Mouse (Mus musculus): ENCODE data around the gene Gm11042. TPM values are rescaled to one million over a fixed set of nuclear protein-coding genes. Genes with fewer than 3 reads are reported as not detected.

Gm11042 gene
- polyA plus RNA-seq, 1 experiment from 2014 or later, result not detected

DNA sequence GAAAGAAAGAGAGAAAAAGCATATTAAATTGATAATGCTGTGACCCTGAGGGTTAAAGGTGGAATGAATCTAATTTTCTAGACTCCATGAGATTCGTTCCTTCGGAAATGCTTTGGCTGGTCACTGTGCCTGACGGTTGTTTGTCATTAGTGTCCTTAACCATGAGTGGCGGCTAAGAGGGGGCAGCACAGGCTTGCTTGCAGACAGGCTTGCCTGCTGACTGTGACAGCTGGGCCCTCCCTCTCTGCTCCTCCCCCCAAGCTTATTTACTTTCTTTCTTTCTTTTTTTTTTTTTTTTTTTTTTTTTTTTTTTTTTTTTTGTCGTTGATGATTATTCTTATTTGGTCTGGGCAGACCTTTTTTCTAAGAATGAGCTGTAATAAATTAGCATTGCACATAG, 19.8 kb downstream of the Gm11042 start:
- Histone ChIP-seq H3K4me3 (ENCODE audit: low read depth, low read length) (no peak overlapping the region), H3K4me1 (ENCODE audit: insufficient read depth) (no peaks in the 10 kb centered on the region), H3K9me3 (ENCODE audit: low read length) (no peaks in the 10 kb centered on the region), H3K9ac (replicated peaks) (no peak overlapping the region), H3K27me3 (ENCODE audit: insufficient read depth, low read length) (0 out of 2 replicates have a peak, but pooled peaks cover 2% of the 10 kb centered on the region), H3K4me2 (ENCODE audit: low read depth, low read length) (no peak overlapping the region), H3K27ac (ENCODE audit: low read depth) (no peak overlapping the region), H3K36me3 (replicated peaks; ENCODE audit: insufficient read depth, low read length) (no peaks in the 10 kb centered on the region)
- no peak for DNase-seq
- no peak for ATAC-seq
- TF ChIP-seq EP300 (IDR thresholded peaks at IDR 0.05; ENCODE audit: low read depth) (no peak), CTCF (IDR thresholded peaks at IDR 0.05; ENCODE audit: low read depth) (no peak)
- WGBS (ENCODE audit: insufficient replicate concordance), result 61% methylated on average over 5 of the region's 5 CpGs

DNA sequence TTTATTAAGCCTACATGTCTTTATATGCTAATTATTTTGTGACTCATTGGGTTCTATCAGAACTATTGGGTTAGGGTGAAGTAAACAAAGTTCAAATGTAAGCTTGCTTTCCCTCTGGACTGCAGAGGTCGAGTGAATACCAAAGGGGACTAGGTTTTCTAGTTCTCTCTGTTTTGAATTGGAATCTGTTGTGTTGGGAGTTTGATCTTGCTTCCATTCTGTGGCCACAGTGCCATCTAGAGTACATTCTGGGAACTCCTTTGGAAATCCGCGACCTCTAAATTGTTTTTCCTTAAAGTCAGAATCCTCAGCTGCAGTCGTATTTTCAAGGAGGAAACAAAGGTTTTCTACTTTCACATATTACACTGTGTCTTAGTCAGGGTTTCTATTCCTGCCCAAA, 22.6 kb downstream of the Gm11042 start:
- DNase-seq, result peak; percentile 19
- WGBS (ENCODE audit: insufficient replicate concordance), result 7% methylated on average over 4 of the region's 4 CpGs
- H3K9ac ChIP-seq (replicated peaks), result no peak overlapping the region

DNA sequence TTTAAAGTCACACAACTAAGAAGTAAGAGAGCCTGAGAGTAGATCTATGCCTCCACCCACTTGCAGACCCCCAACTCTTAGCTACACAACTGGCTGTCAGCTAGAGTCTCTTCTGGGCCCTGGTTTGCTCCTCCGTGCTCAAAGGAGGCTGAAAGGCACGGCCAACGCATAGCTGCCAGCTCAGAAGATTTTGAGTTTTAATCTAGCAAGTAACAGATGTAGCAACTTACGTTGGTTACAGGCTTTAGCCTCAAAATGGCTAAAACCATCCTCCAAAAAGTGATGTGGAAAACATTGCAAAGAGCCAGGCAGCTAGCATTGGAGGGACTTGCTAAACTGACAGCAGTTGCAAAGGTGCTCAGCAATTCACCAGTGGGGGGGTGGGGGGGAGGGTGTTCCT, 25.2 kb downstream of the Gm11042 start:
- Histone ChIP-seq H3K4me2 (ENCODE audit: low read depth, low read length) (no peak overlapping the region), H3K9me3 (ENCODE audit: low read length) (no peaks in the 10 kb centered on the region), H3K9ac (replicated peaks) (no peak overlapping the region), H3K36me3 (replicated peaks; ENCODE audit: insufficient read depth, low read length) (no peaks in the 10 kb centered on the region), H3K4me3 (ENCODE audit: low read depth, low read length) (no peak overlapping the region), H3K27me3 (ENCODE audit: insufficient read depth, low read length) (0 out of 2 replicates have a peak, but pooled peaks cover 2% of the 10 kb centered on the region), H3K4me1 (ENCODE audit: insufficient read depth) (no peaks in the 10 kb centered on the region), H3K27ac (ENCODE audit: low read depth) (no peak overlapping the region)
- TF ChIP-seq CTCF (IDR thresholded peaks at IDR 0.05; ENCODE audit: low read depth) (no peak), EP300 (IDR thresholded peaks at IDR 0.05; ENCODE audit: low read depth) (no peak)
- 69% methylated on average over 4 of the region's 4 CpGs for WGBS (ENCODE audit: insufficient replicate concordance)
- ATAC-seq (no peak), DNase-seq (no peak)

More for the DNA sequence above, 22.6 kb downstream of the Gm11042 start:
- Histone ChIP-seq H3K4me2 (ENCODE audit: low read depth, low read length) (no peak overlapping the region), H3K4me3 (ENCODE audit: low read depth, low read length) (no peak overlapping the region), H3K9me3 (ENCODE audit: low read length) (no peaks in the 10 kb centered on the region), H3K36me3 (replicated peaks; ENCODE audit: insufficient read depth, low read length) (no peaks in the 10 kb centered on the region), H3K4me1 (ENCODE audit: insufficient read depth) (no peaks in the 10 kb centered on the region), H3K27ac (ENCODE audit: low read depth) (no peak overlapping the region), H3K27me3 (ENCODE audit: insufficient read depth, low read length) (0 out of 2 replicates have a peak, but pooled peaks cover 2% of the 10 kb centered on the region)
- no peak for ATAC-seq
- TF ChIP-seq CTCF (IDR thresholded peaks at IDR 0.05; ENCODE audit: low read depth) (peak; percentile 71), EP300 (IDR thresholded peaks at IDR 0.05; ENCODE audit: low read depth) (no peak)

DNA sequence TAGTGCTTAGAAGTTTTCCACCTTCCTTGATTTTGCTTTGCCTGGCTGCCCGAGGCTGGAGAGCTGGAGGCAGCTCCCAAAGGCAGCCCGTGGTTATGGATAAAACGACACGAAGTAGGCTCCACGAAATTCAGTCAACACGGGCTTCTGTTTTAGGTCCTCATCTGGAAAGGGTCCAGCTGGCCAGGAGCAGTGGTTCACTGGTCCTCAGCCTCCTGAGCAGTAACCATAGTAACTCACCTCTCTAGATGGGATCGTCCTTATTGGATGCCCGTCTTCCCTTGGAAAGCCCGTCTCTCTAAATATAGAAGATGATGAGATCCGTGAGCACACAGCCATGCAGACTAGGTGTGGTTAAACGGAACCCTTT, 31.5 kb downstream of the Gm11042 start:
- TF ChIP-seq EP300 (IDR thresholded peaks at IDR 0.05; ENCODE audit: low read depth), result no peak
- no peak for TF ChIP-seq CTCF (IDR thresholded peaks at IDR 0.05; ENCODE audit: low read depth)
- H3K9ac ChIP-seq (replicated peaks), result no peak overlapping the region
- no peaks in the 10 kb centered on the region for H3K9me3 ChIP-seq (ENCODE audit: low read length)
- H3K4me3 ChIP-seq (ENCODE audit: low read depth, low read length), result no peak overlapping the region
- no peak for DNase-seq
- peaks cover 29% of the 10 kb centered on the region for H3K27me3 ChIP-seq (ENCODE audit: insufficient read depth, low read length)
- no peaks in the 10 kb centered on the region for H3K36me3 ChIP-seq (replicated peaks; ENCODE audit: insufficient read depth, low read length)
- ATAC-seq, result no peak
- peaks cover 2% of the 10 kb centered on the region; the same call in 1 of the 2 replicates for H3K4me1 ChIP-seq (ENCODE audit: insufficient read depth)
- no peak overlapping the region for H3K27ac ChIP-seq (ENCODE audit: low read depth)
- WGBS (ENCODE audit: insufficient replicate concordance), result 10% methylated on average over 11 of the region's 11 CpGs
- no peak overlapping the region; the same call in 1 of the 2 replicates for H3K4me2 ChIP-seq (ENCODE audit: low read depth, low read length)

DNA sequence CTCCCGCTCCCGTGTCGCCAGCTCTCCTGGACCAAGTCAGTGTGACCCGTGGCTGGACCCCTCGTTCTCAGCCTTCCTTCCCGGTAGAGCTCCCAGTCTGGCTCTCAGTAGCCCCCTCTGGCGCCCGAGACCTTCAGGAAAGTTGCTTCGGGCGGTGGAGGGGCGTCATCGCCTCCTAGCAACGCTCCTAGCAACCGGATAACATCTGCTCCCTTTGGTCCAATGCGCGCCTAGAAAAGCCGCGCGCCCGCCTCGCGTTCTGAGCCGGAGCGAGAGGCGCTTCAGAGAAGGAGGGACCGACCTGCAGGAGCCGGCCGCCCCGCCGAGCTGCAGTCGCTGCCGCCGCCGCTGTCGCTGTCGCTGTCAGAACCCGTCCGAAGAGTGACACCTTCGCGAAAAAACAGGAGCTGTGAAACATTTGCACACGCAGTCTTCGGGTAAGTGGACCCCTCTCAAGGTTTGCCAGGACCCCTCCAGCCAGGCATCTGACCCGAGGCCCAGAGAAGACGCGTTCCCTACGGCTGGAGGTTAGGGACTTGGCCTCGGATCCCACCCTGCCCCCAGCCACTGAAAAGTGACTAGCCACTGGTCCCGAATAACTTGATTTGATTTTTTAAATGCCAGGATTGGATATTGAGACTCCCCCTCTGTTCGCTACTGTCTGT, 32.0 kb downstream of the Gm11042 start:
- WGBS (ENCODE audit: insufficient replicate concordance), result 3% methylated on average over 48 of the region's 49 CpGs
- H3K9me3 ChIP-seq (ENCODE audit: low read length), result no peaks in the 10 kb centered on the region
- no peak overlapping the region for H3K4me3 ChIP-seq (ENCODE audit: low read depth, low read length)
- DNase-seq (peak; percentile 33), ATAC-seq (no peak)
- no peak overlapping the region for H3K27ac ChIP-seq (ENCODE audit: low read depth)
- no peaks in the 10 kb centered on the region for H3K36me3 ChIP-seq (replicated peaks; ENCODE audit: insufficient read depth, low read length)
- peak overlapping the region; percentile 29 for H3K4me2 ChIP-seq (ENCODE audit: low read depth, low read length)
- TF ChIP-seq CTCF (IDR thresholded peaks at IDR 0.05; ENCODE audit: low read depth) (peak; percentile 27; the same call in 1 of the 2 replicates), EP300 (IDR thresholded peaks at IDR 0.05; ENCODE audit: low read depth) (no peak)
- peaks cover 2% of the 10 kb centered on the region; the same call in 1 of the 2 replicates for H3K4me1 ChIP-seq (ENCODE audit: insufficient read depth)
- peaks cover 29% of the 10 kb centered on the region for H3K27me3 ChIP-seq (ENCODE audit: insufficient read depth, low read length)
- no peak overlapping the region for H3K9ac ChIP-seq (replicated peaks)

DNA sequence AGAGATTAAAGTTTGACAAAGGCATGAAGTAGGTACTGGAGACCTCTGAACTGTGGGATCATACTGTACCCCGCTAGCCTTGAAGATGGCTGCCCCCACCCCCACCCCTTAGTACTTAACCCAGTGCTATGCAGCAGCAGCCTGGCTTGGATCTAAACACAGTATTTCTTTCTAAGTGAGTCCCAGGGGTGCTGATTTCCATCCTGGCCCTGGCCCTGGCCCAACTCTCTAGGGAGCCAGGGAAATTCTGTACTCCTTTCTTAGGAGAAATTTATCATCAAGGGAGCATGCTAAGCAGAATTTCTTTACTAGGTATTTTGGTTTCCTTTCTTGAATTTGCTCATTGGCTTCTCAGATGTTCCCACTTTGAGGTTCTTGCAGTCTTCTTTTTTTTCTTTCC, 33.3 kb downstream of the Gm11042 start:
- WGBS (ENCODE audit: insufficient replicate concordance), result 68% methylated on average over 1 of the region's 1 CpGs
- Histone ChIP-seq H3K36me3 (replicated peaks; ENCODE audit: insufficient read depth, low read length) (no peaks in the 10 kb centered on the region), H3K4me2 (ENCODE audit: low read depth, low read length) (no peak overlapping the region), H3K27ac (ENCODE audit: low read depth) (no peak overlapping the region), H3K4me3 (ENCODE audit: low read depth, low read length) (no peak overlapping the region), H3K27me3 (ENCODE audit: insufficient read depth, low read length) (peaks cover 29% of the 10 kb centered on the region), H3K4me1 (ENCODE audit: insufficient read depth) (peaks cover 2% of the 10 kb centered on the region; the same call in 1 of the 2 replicates), H3K9me3 (ENCODE audit: low read length) (no peaks in the 10 kb centered on the region), H3K9ac (replicated peaks) (no peak overlapping the region)
- no peak for ATAC-seq
- no peak for DNase-seq
- TF ChIP-seq CTCF (IDR thresholded peaks at IDR 0.05; ENCODE audit: low read depth), result no peak
- no peak for TF ChIP-seq EP300 (IDR thresholded peaks at IDR 0.05; ENCODE audit: low read depth)

Measured in liver, postnatal 0 days (tissue).